20 mouse cellular contexts compared by ENCODE assay signal in genomic region chr15:86234001-86234400, GRCm38 (mm10). TPM values are rescaled to one million over a fixed set of nuclear protein-coding genes. Genes with fewer than 3 reads are reported as not detected.
A peak's percentile ranks its signal among the peaks of the same experiment; 100 is the strongest.
DNase-seq lines count a peak whose midpoint lies in the region; ATAC-seq and TF ChIP-seq lines count a peak whose summit lies in the region.
"Had no signal": no experiment of that assay in that cellular context is flagged by ENCODE, and none has a peak within 500 bp of the region (broad histone marks: within the 10 kb centered on the region; RNA-seq: fewer than 3 reads in every experiment).

No protein-coding gene starts in this region.

- no peaks in the 10 kb centered on the region; the same call in 1 of the 2 replicates for H3K36me3 ChIP-seq in testis, adult 2 months (ENCODE audit: control insufficient read depth, insufficient read depth, low read length)
- H3K36me3 ChIP-seq: hindbrain, embryonic 12.5 days had no signal

- no peak for TF ChIP-seq POLR2A in testis, adult 2 months (IDR thresholded peaks at IDR 0.05; ENCODE audit: control insufficient read depth, low read depth, low read length)

- no peaks in the 10 kb centered on the region for H3K27me3 ChIP-seq in testis, adult 2 months (ENCODE audit: control insufficient read depth, insufficient read depth, low read length)
- H3K27me3 ChIP-seq: embryonic facial prominence, embryonic 13.5 days; forebrain, embryonic 12.5 days; heart, embryonic 13.5 days; hindbrain, embryonic 12.5 days had no signal

- peak overlapping the region; percentile 41 for H3K4me3 ChIP-seq in testis, adult 2 months (ENCODE audit: control insufficient read depth, low read depth, low read length)
- H3K4me3 ChIP-seq: embryonic facial prominence, embryonic 13.5 days; forebrain, embryonic 12.5 days; heart, embryonic 13.5 days; hindbrain, embryonic 12.5 days had no signal

- DNase-seq in adrenal gland, adult (ENCODE audit: inconsistent age in 2 of 2, low spot score in 1 of 2) = peak; percentile 3 to 21
- DNase-seq in adrenal gland, adult 18-20 months (ENCODE audit: low spot score in 2 of 2) = no peak
- peak; percentile 48 for DNase-seq in cerebellum, adult 9-10 months
- no peak for DNase-seq in testis, postnatal 10 days (ENCODE audit: low spot score)
- peak; percentile 33 for DNase-seq in thymus, postnatal 4 days
- no peak for DNase-seq in thymus, postnatal 36 days
- DNase-seq: adrenal gland, postnatal 14 days; B cell, adult 2 months; gastrocnemius, postnatal 14 days; heart, postnatal 4 days had no signal

- H3K27ac ChIP-seq in testis, adult 2 months (ENCODE audit: control insufficient read depth, insufficient read depth, low read depth, low read length) = no peak overlapping the region
- H3K27ac ChIP-seq: embryonic facial prominence, embryonic 13.5 days; forebrain, embryonic 12.5 days; heart, embryonic 13.5 days; hindbrain, embryonic 12.5 days had no signal

- TF ChIP-seq CTCF in testis, adult 2 months (IDR thresholded peaks at IDR 0.05; ENCODE audit: control insufficient read depth, insufficient read depth, insufficient replicate concordance, low read depth, low read length) = no peak

- no peak for ATAC-seq in cerebellum, adult (ENCODE audit: insufficient number of reproducible peaks, low FRiP score, low TSS enrichment)
- ATAC-seq: CD4-positive, CD25-positive, alpha-beta regulatory T cell, adult 4 months; forebrain, embryonic 16.5 days; hindbrain, embryonic 16.5 days; inflammation-experienced regulatory T-cells, adult 6 months had no signal

- H3K4me1 ChIP-seq in testis, adult 2 months (ENCODE audit: control insufficient read depth, insufficient read depth, low read length) = no peaks in the 10 kb centered on the region; the same call in 1 of the 2 replicates
- H3K4me1 ChIP-seq: embryonic facial prominence, embryonic 13.5 days had no signal

RNA-seq across cellular contexts. Expression of gene Tbc1d22a, which starts 19.7 kb away (rescaled TPM):
- 10 to 100 TPM; 28.2 to 29.1 TPM for total RNA-seq in adrenal gland, adult 18-20 months (2021)
- 19.5 and 23.0 TPM in 2 replicates for polyA plus RNA-seq in testis, adult 2 months (2012; rRNA removed)

RNA-seq across cellular contexts. Expression of gene Cerk, which starts 48.1 kb away (rescaled TPM):
- 10 to 100 TPM; 40.6 to 68.6 TPM for total RNA-seq in adrenal gland, adult 18-20 months (2021)
- polyA plus RNA-seq in testis, adult 2 months (2012; rRNA removed) = 61.5 and 61.7 TPM in 2 replicates

Comparison
In these comparisons a context has a peak if more than half of its experiments do, and no peak if none do; other contexts are left out.
1. DNase-seq: peak in adrenal gland, adult (2 of 2), cerebellum, adult 9-10 months (single experiment) and thymus, postnatal 4 days (single experiment); none in adrenal gland, adult 18-20 months (0 of 2), testis, postnatal 10 days (single experiment) and thymus, postnatal 36 days (0 of 2).